Mouse (Mus musculus) left cerebral cortex, adult 8-10 months (tissue): ENCODE measurements around the gene Olfr450. TPM values are rescaled to one million over a fixed set of nuclear protein-coding genes. Genes with fewer than 3 reads are reported as not detected.

Source experiments
- DNase-seq, 2 experiments: peaks; one replicate each; pipeline ENCODE4 v3.0.0; 2022; ENCODE audit warnings: low spot score in 2 of 2
- total RNA-seq, 4 experiments: library from RNA; stranded (reverse); gene quantifications; 2 replicates each; pipeline ENCODE4 v1.2.4; 2022

Olfr450 gene
- total RNA-seq, result not detected

DNA sequence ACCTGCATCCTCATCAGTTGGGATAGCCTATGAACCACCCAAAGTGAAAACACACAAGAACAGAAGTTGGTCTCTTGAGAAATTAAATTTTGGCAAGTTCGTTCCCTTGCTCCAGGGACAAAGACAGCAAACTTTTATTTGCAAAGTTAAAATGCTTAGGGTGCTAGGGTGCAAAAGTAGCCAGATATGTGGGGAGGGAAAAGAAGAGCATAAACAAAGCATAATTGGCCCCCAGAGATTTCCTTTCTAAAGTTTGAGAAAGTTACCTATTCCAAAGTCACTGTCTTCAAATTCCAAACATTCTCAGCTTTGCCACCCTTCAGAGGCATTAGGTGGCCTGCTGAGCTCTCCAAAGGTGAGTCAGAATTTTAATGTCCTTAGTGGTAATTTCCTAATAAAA, at the start of gene Olfr450:
Gene Olfr450, plus strand, starts transcription at position 301 of the 400 bp plus-strand sequence.
- no peak for DNase-seq

DNA sequence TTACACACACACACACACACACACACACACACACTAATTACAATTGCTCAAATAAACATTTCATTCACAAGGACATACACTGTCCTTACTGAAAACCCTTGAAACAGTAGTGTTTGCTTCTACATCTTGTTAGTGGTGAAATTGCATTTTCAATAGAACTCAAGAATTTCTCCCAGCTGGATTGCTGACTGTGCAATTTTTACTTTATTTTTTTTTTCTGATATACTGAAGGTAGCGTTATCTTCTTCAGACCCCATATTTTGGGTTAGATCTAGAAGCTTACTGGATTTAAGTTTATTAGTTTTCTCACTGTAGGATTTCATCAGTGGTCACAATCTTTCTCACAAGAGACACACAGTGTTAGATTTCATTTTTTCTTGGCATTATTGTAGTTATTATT, 34.7 kb upstream of the Olfr450 start:
- no peak for DNase-seq

DNA sequence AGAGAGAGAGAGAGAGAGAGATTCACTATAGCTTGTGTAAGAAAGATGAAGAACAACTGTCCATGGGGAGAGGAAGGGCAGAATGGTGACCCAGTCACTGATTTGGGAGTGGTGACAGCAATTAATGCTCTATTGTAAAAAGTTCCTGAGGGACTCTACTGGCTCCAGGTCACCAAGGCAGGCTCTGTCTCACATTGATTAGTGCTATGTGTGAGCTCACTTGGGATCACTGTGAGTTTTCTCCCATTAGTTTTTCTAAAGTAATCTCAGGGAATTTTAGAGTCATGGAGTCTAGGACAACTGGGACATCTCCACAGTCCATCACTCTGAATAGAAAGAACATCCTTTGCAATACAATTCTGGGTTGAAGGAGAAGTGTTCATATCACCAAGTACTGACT, 26.9 kb upstream of the Olfr450 start, which contains the start of gene Olfr452:
Gene Olfr452, plus strand, starts transcription at position 301 of the 400 bp plus-strand sequence.
- DNase-seq, result no peak

DNA sequence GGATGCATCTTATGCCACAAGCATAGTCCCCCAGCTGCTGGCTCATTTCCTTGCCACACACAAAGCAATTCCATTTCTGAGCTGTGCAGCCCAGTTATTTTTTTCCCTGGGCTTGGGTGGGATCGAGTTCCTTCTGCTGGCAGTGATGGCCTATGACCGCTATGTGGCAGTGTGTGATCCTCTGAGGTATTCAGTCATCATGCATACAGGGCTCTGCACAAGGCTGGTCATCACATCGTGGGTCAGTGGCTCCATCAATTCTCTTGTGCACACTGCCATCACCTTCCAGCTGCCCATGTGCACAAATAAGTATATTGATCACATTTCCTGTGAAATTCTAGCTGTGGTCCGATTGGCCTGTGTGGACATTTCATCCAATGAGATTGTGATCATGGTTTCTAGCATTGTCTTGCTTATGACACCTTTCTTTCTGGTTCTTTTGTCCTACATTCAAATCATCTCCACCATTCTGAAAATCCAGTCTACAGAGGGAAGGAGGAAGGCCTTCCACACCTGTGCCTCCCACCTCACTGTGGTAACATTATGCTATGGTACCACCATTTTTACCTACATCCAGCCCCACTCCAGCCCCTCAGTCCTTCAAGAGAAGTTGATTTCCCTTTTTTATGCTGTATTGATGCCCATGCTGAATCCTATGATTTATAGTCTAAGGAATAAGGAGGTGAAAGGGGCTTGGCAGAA, 21.3 kb upstream of the Olfr450 start:
- no peak for DNase-seq

DNA sequence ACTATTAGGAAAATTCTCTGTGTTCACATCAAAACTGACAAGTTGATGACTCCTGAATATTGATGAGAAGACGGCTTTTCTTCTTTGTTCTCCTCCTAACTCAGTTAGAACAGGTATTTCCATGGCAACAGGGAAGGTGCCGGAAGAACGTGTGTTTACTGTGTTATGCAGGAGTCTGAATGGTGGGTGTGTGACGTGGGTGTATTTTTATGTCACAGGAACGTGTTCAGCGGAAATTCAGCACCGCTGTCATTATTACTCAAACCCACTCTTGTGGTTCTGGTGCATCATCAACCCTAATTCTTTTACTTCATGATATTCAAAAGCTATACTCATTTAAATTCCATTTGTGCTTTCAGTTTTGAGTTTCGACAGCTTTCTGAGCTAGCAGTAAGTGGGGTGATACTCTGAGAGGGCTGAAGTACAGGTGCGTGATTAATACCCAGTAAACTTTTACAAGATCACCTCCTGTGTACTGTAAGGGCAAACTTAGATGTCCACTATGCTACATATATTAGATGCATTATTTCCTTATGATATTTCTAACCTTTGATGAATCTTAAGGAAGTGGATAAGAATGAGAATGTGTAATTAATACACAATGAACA, 20.7 kb upstream of the Olfr450 start:
- DNase-seq, result peak in 1 of 2 experiments; percentile 25

DNA sequence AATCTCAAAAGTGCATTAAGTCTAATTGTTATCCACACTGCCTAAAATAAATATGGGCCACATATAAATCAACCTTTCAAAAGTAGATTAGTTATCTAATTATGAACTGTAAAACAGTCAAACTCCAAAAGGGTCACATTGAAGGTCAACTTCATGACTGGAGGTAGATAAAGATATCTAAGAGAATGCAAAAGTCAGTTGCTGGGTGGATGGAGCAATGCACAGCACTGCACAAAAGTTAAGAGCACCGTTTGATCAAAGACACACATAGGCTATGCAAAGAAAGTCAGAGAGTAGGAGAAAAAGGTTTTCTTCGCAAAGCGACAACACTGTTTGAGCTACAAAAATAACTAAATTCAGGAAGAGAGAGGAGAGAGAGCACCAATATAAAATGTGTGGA, 16.8 kb upstream of the Olfr450 start:
- no peak for DNase-seq

DNA sequence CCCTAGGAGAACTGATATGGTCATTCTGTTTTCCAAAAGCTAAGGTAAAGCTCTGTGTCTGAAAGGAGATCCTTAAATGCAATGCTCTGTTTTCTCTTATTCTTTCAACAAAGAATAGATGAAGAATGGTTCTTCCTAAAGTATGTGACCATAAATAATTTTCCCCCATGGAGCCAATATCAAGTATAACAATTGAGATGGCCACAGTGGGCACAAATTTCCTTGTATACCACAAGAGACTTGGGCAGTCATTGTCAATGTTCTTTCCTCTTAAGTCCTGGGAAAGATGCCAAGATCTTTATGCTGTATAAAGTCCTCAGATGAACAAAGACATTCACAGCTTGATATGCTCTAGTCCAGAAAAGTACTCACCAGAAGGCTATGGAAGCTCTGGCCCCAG, 22.3 kb downstream of the Olfr450 start, which contains the start of gene Olfr449:
Gene Olfr449, plus strand, starts transcription at position 301 of the 400 bp plus-strand sequence.
- no peak for DNase-seq

DNA sequence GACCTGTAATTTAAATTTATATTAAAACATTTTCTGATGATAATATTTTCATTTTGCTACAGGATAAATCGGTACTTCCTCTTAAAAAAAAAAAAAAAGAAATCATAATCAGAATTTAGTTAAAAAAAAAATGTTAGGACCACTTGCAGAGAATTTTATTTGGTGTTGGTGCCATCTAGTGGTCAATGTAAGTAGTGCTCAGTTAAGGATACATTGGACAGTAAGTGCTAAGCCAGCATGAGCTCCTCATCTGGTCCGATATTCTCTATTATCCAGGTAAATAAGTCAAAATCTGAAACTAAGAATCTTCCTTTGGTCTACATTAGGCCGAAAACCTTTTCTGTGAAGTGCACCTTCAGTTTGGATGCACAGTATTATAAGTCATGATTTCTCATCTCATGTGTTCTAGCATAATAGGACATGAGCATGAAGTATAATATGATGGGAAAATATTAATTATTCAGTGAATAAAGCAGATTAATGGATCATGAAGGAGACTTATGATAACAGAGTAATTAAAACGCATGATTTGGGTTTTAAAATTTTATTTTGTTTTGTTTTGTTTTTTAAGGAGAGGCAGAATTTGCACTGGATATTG, 48.6 kb downstream of the Olfr450 start:
- no peak for DNase-seq

Other genes with a start within 250 kb of the Olfr450 start
- gene Tcaf3, start 214.2 kb upstream of the Olfr450 start, total RNA-seq, result not detected
- gene Tcaf2, start 166.7 kb upstream of the Olfr450 start, total RNA-seq, result under 1 TPM; 0.40 to 0.91 (median 0.58) TPM
- 100 to 1,000 TPM; 212 to 230 (median 223) TPM for gene Tcaf1, start 101.9 kb upstream of the Olfr450 start, total RNA-seq
- gene Olfr453, start 72.6 kb upstream of the Olfr450 start, total RNA-seq, result not detected
- gene Olfr38, start 55.5 kb upstream of the Olfr450 start, total RNA-seq, result not detected
- not detected for gene Olfr452, start 26.8 kb upstream of the Olfr450 start, total RNA-seq
- not detected for gene Olfr449, start 22.4 kb downstream of the Olfr450 start, total RNA-seq
- not detected for gene Olfr448, start 78.5 kb downstream of the Olfr450 start, total RNA-seq
- not detected for gene Olfr447, start 96.9 kb downstream of the Olfr450 start, total RNA-seq
- not detected for gene Olfr446, start 109.4 kb downstream of the Olfr450 start, total RNA-seq
- not detected for gene Olfr444, start 137.1 kb downstream of the Olfr450 start, total RNA-seq